Mouse (Mus musculus) heart, embryonic 15.5 days (tissue): Measurements from ENCODE around the gene Gm10277. TPM values are rescaled to one million over a fixed set of nuclear protein-coding genes. Genes with fewer than 3 reads are reported as not detected.

Source experiments
- ATAC-seq: fragments of 200-750 bp; cut with Nextera tagmentation; replicated peaks from 2 replicates; pipeline ENCODE4 v1.8.0; 2017; ENCODE audit warnings: low read depth, moderate TSS enrichment; ENCODE audit not compliant: insufficient number of reproducible peaks, insufficient read depth, low FRiP score
- H3K27ac ChIP-seq: fragments of 300-500 bp; sonication (generic); 2 replicates; pipeline ENCODE4 v1.5.1; 2015; ENCODE audit warnings: mild to moderate bottlenecking, inconsistent platforms
- H3K27me3 ChIP-seq: fragments of 300-500 bp; sonication (generic); 2 replicates; pipeline ENCODE4 v1.6.1; 2015; ENCODE audit warnings: inconsistent platforms
- H3K36me3 ChIP-seq: fragments of 300-500 bp; sonication (generic); 2 replicates; pipeline ENCODE4 v1.6.1; 2015; ENCODE audit warnings: mild to moderate bottlenecking, inconsistent platforms
- H3K4me1 ChIP-seq: fragments of 300-500 bp; sonication (generic); replicated peaks from 2 replicates; pipeline ENCODE4 v1.6.1; 2015; ENCODE audit warnings: inconsistent platforms
- H3K4me2 ChIP-seq: fragments of 300-500 bp; sonication (generic); 2 replicates; pipeline ENCODE4 v1.6.1; 2015; ENCODE audit warnings: inconsistent platforms, mild to moderate bottlenecking, moderate library complexity
- H3K4me3 ChIP-seq: fragments of 300-500 bp; sonication (generic); 2 replicates; pipeline ENCODE4 v1.5.1; 2015; ENCODE audit warnings: mild to moderate bottlenecking, inconsistent platforms
- H3K9ac ChIP-seq: fragments of 300-500 bp; sonication (generic); 2 replicates; pipeline ENCODE4 v1.6.1; 2015; ENCODE audit warnings: mild to moderate bottlenecking, inconsistent platforms
- H3K9me3 ChIP-seq: fragments of 300-500 bp; sonication (generic); replicated peaks from 2 replicates; pipeline ENCODE4 v1.6.1; 2016; ENCODE audit warnings: inconsistent platforms
- WGBS: fragments of 180-500 bp; shearing (Covaris S2); methylation state at CpG from one replicate; pipeline ENCODE4 v1.1.7; 2015; ENCODE audit warnings: mixed read lengths; 5-methylcytosine and 5-hydroxymethylcytosine counted together
- polyA plus RNA-seq: library from polyadenylated mRNA; unstranded; fragments of >200 nt; fragmentation: Nextera tagmentation; extraction: Ambion mirVana; gene quantifications from 2 replicates; pipeline ENCODE4 v1.2.1, GENCODE M21; 2015

Gm10277 gene
- polyA plus RNA-seq, 1 experiment from 2014 or later = 0.93 TPM

DNA sequence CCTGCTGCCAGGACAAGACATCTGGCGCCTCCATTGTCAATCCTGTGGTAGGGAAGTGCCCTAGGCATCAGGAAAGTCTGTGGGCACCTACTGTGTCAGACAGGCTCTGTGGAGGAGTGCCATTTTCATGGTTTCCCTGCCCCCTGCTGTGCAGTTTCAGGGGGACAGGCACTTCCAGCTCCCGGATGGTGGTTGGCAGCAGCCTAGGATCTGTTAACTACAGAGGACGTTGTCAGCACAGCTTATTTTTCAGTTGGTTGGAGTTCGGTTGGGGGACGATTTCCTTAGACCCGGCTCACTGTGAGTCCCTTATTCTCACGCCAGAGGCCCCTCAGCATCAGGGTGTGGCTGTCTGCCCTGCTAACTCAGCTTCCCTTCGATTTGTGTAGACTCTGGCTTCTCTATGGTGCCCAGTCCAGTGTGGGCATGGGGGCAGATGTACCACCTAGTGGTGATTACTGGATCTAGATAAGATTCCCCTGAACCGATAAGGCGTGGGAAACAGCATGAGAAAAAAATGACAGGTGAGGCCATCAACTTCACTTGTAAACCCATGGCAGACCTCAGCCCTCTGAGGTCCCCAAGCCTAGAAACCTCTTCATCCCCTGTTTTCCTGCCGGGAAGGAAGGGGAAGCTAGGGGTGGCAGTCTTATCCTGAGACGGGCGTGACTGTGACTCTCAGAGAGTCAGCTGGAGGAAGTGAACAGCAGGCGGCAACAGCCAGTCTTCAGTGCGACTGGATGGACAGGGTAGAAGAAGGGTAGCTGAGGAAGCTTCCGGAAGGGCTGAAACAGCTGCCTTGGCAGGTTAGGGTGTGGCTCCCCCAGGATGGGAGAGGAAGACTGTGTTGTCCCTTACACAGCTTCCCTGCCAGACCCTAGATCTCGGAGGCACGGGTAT lies 3.5 kb downstream of the Gm10277 start:
- Histone ChIP-seq H3K4me1 (peaks cover 67% of the 10 kb centered on the region), H3K9me3 (no peaks in the 10 kb centered on the region), H3K36me3 (no peaks in the 10 kb centered on the region), H3K9ac (no peak overlapping the region), H3K27ac (peak overlapping the region; percentile 93), H3K27me3 (no peaks in the 10 kb centered on the region), H3K4me2 (peak overlapping the region; percentile 24), H3K4me3 (no peak overlapping the region)
- 37% methylated on average over 18 of the region's 18 CpGs for WGBS
- ATAC-seq = 0 out of 2 replicates have a peak, but pooled peaks have one; percentile 11

DNA sequence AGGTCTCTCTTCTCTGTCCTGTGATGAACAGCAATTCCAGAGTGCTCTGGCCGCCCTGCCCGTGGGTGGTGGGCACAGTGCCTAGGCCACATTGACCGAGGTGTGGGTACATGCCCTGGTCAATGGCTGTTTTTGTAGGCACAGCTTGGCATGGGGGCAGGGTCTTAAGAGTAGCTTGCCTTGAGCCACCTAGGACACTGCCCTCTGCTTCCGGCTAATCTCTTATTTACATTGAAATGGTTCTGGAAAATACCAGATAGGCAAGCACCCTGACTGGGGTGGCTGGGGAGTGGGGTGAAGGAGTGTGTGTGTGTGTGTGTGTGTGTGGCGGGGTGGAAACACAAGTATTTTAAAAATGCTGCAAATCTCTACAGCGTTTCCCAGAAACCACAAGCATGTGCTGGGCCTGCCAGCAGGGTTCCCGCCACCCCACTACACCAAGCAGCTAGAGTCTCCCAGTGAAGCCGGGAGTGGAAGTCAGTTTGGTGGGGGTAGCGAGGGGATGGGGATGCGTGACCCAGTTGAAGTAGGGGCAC lies 4.3 kb downstream of the Gm10277 start:
- Histone ChIP-seq H3K27me3 (no peaks in the 10 kb centered on the region), H3K4me2 (no peak overlapping the region; the same call in 1 of the 2 replicates), H3K36me3 (no peaks in the 10 kb centered on the region), H3K4me3 (no peak overlapping the region), H3K4me1 (peaks cover 71% of the 10 kb centered on the region), H3K27ac (peak overlapping the region; percentile 93), H3K9ac (no peak overlapping the region), H3K9me3 (no peaks in the 10 kb centered on the region)
- WGBS = 56% methylated on average over 10 of the region's 10 CpGs
- no peak for ATAC-seq

- no peak overlapping the region for H3K4me2 ChIP-seq
- H3K4me3 ChIP-seq = no peak overlapping the region
- H3K27ac ChIP-seq = no peak overlapping the region
- no peak overlapping the region for H3K9ac ChIP-seq
- no peaks in the 10 kb centered on the region for H3K27me3 ChIP-seq
- ATAC-seq = no peak
- 82% methylated on average over 7 of the region's 7 CpGs for WGBS
- H3K36me3 ChIP-seq = peaks cover 9% of the 10 kb centered on the region
- H3K9me3 ChIP-seq = no peaks in the 10 kb centered on the region
- peaks cover 71% of the 10 kb centered on the region for H3K4me1 ChIP-seq
These were observed 5.3 kb downstream of the Gm10277 start for GRCm38 (mm10) chr11:77782104-77782815.

DNA sequence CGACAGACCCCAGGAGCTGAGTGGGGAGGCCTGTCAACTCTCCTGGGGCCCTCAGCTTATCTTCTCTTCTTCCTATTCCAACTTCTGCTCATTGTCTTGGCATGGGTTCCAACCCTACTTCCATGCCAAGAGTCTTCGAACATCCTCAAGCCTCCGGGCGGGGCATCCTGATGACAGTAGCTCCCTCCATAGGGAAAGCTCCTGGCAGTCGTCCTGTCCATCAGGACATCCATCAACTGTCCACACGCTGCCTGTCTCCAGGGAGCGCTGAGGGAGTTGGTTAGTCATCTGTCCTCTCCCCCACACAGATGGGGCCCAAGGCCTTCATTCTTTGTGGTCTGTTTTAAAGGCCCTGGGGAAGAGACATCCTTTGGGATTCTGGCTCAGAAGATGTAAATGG lies 6.5 kb downstream of the Gm10277 start:
- H3K27ac ChIP-seq = no peak overlapping the region
- peaks cover 10% of the 10 kb centered on the region for H3K36me3 ChIP-seq
- 53% methylated on average over 7 of the region's 7 CpGs for WGBS
- H3K4me2 ChIP-seq = no peak overlapping the region
- H3K9ac ChIP-seq = no peak overlapping the region
- no peaks in the 10 kb centered on the region for H3K27me3 ChIP-seq
- ATAC-seq = no peak
- H3K4me3 ChIP-seq = no peak overlapping the region
- H3K9me3 ChIP-seq = no peaks in the 10 kb centered on the region
- H3K4me1 ChIP-seq = peaks cover 63% of the 10 kb centered on the region

GRCm38 (mm10) chr11:77779240-77779639 lies 8.3 kb downstream of the Gm10277 start:
- Histone ChIP-seq H3K4me2 (no peak overlapping the region), H3K9me3 (no peaks in the 10 kb centered on the region), H3K9ac (no peak overlapping the region), H3K36me3 (peaks cover 10% of the 10 kb centered on the region), H3K27me3 (no peaks in the 10 kb centered on the region), H3K4me3 (no peak overlapping the region), H3K27ac (peak overlapping the region; percentile 45; the same call in 1 of the 2 replicates), H3K4me1 (peaks cover 51% of the 10 kb centered on the region)
- WGBS = 44% methylated on average over 1 of the region's 1 CpGs
- ATAC-seq = no peak; the same call in 1 of the 2 replicates

DNA sequence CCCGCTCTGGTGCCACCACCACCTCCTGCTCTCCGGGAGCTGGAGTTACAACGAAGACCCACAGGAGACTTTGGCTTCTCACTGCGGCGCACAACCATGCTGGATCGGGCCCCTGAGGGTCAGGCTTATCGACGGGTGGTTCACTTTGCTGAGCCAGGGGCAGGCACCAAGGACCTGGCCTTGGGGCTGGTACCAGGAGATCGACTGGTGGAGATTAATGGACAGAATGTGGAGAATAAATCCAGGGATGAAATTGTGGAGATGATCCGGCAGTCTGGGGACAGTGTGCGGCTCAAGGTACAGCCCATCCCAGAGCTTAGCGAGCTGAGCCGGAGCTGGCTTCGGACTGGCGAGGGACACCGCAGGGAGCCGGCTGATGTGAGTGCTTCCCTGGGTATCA lies 9.6 kb downstream of the Gm10277 start:
- H3K27ac ChIP-seq = no peak overlapping the region
- WGBS = 92% methylated on average over 17 of the region's 17 CpGs
- no peak for ATAC-seq
- H3K4me1 ChIP-seq = peaks cover 38% of the 10 kb centered on the region
- no peaks in the 10 kb centered on the region for H3K27me3 ChIP-seq
- peaks cover 10% of the 10 kb centered on the region for H3K36me3 ChIP-seq
- H3K9ac ChIP-seq = no peak overlapping the region
- no peak overlapping the region for H3K4me2 ChIP-seq
- H3K9me3 ChIP-seq = no peaks in the 10 kb centered on the region
- H3K4me3 ChIP-seq = no peak overlapping the region

- no peak overlapping the region for H3K4me2 ChIP-seq
- 91% methylated on average over 17 of the region's 17 CpGs for WGBS
- no peak for ATAC-seq
- H3K9ac ChIP-seq = no peak overlapping the region
- H3K4me1 ChIP-seq = peaks cover 37% of the 10 kb centered on the region
- no peak overlapping the region for H3K27ac ChIP-seq
- no peaks in the 10 kb centered on the region for H3K27me3 ChIP-seq
- no peak overlapping the region for H3K4me3 ChIP-seq
- H3K9me3 ChIP-seq = no peaks in the 10 kb centered on the region
- H3K36me3 ChIP-seq = peaks cover 10% of the 10 kb centered on the region
These were observed 10.1 kb downstream of the Gm10277 start for GRCm38 (mm10) chr11:77777436-77777835.

GRCm38 (mm10) chr11:77775701-77776400 lies 11.7 kb downstream of the Gm10277 start:
- ATAC-seq = no peak
- 37% methylated on average over 9 of the region's 9 CpGs for WGBS
- H3K4me1 ChIP-seq = peaks cover 30% of the 10 kb centered on the region

GRCm38 (mm10) chr11:77771879-77772713 lies 15.5 kb downstream of the Gm10277 start:
- H3K9ac ChIP-seq = no peak overlapping the region
- H3K27ac ChIP-seq = no peak overlapping the region; the same call in 1 of the 2 replicates
- ATAC-seq = 0 out of 2 replicates have a peak, but pooled peaks have one; percentile 25
- no peaks in the 10 kb centered on the region for H3K36me3 ChIP-seq
- H3K27me3 ChIP-seq = no peaks in the 10 kb centered on the region
- peaks cover 17% of the 10 kb centered on the region for H3K4me1 ChIP-seq
- 38% methylated on average over 8 of the region's 8 CpGs for WGBS
- H3K4me2 ChIP-seq = no peak overlapping the region
- H3K4me3 ChIP-seq = no peak overlapping the region
- no peaks in the 10 kb centered on the region for H3K9me3 ChIP-seq

More at GRCm38 (mm10) chr11:77775701-77776400, 11.7 kb downstream of the Gm10277 start:
- no peaks in the 10 kb centered on the region for H3K9me3 ChIP-seq
- H3K9ac ChIP-seq = no peak overlapping the region
- H3K4me3 ChIP-seq = no peak overlapping the region
- no peaks in the 10 kb centered on the region for H3K27me3 ChIP-seq
- H3K4me2 ChIP-seq = no peak overlapping the region
- peaks cover 10% of the 10 kb centered on the region for H3K36me3 ChIP-seq
- peak overlapping the region; percentile 51 for H3K27ac ChIP-seq

- no peak for ATAC-seq
- H3K4me3 ChIP-seq = no peak overlapping the region
- H3K27me3 ChIP-seq = no peaks in the 10 kb centered on the region
- H3K4me2 ChIP-seq = no peak overlapping the region
- H3K4me1 ChIP-seq = peaks cover 28% of the 10 kb centered on the region
- no peaks in the 10 kb centered on the region for H3K9me3 ChIP-seq
- no peaks in the 10 kb centered on the region for H3K36me3 ChIP-seq
- H3K9ac ChIP-seq = no peak overlapping the region
- no peak overlapping the region for H3K27ac ChIP-seq
- 63% methylated on average over 8 of the region's 8 CpGs for WGBS
These were observed 17.2 kb downstream of the Gm10277 start for GRCm38 (mm10) chr11:77770346-77770745.
